Mouse (Mus musculus) kidney, postnatal 0 days (tissue): ENCODE data around the gene Fzd4. TPM values are rescaled to one million over a fixed set of nuclear protein-coding genes. Genes with fewer than 3 reads are reported as not detected.

Experiments used
- ATAC-seq: fragments of 200-750 bp; cut with Nextera tagmentation; replicated peaks from 2 replicates; pipeline ENCODE4 v1.8.0; 2017; ENCODE audit warnings: low read depth, moderate number of reproducible peaks, moderate TSS enrichment, moderate library complexity; ENCODE audit not compliant: low FRiP score
- DNase-seq: peaks from one replicate; pipeline ENCODE4 v3.0.0-alpha.2; 2016; ENCODE audit warnings: low spot score
- H3K27ac ChIP-seq: fragments of 300-500 bp; sonication (generic); 2 replicates; pipeline ENCODE4 v1.5.1; 2014; ENCODE audit warnings: mild to moderate bottlenecking
- H3K27me3 ChIP-seq: fragments of 300-500 bp; sonication (generic); 2 replicates; pipeline ENCODE4 v1.6.1; 2014; ENCODE audit warnings: low read length, mixed read lengths; ENCODE audit not compliant: insufficient read depth
- H3K36me3 ChIP-seq: fragments of 300-500 bp; sonication (generic); 2 replicates; pipeline ENCODE4 v1.6.1; 2014; ENCODE audit warnings: low read length, mixed read lengths; ENCODE audit not compliant: insufficient read depth
- H3K4me1 ChIP-seq: fragments of 300-500 bp; sonication (generic); replicated peaks from 2 replicates; pipeline ENCODE4 v1.6.1; 2014; ENCODE audit warnings: antibody characterized with exemption, low read length, mixed read lengths; ENCODE audit not compliant: insufficient read depth
- H3K4me2 ChIP-seq: fragments of 300-500 bp; sonication (generic); 2 replicates; pipeline ENCODE4 v1.6.1; 2014; ENCODE audit warnings: mild to moderate bottlenecking, low read length, moderate library complexity, mixed read lengths
- H3K4me3 ChIP-seq: fragments of 300-500 bp; sonication (generic); replicated peaks from 2 replicates; pipeline ENCODE4 v1.5.1; 2014; ENCODE audit warnings: low read depth, low read length
- H3K9ac ChIP-seq: fragments of 300-500 bp; sonication (generic); 2 replicates; pipeline ENCODE4 v1.6.1; 2014; ENCODE audit warnings: low read depth, low read length
- H3K9me3 ChIP-seq: fragments of 300-500 bp; sonication (generic); replicated peaks from 2 replicates; pipeline ENCODE4 v1.6.1; 2016; ENCODE audit warnings: low read length, inconsistent platforms, mixed read lengths
- CTCF ChIP-seq: IDR thresholded peaks from 2 replicates; pipeline ENCODE4 v1.5.1; 2016; ENCODE audit warnings: antibody characterized with exemption, low read depth, mild to moderate bottlenecking, moderate library complexity
- WGBS: fragments of 180-500 bp; shearing (Covaris S2); extraction: QIAGEN DNeasy Blood & Tissue Kit; methylation state at CpG from one replicate; pipeline ENCODE4 v1.1.7; 2014; 5-methylcytosine and 5-hydroxymethylcytosine counted together
- polyA plus RNA-seq: library from polyadenylated mRNA; unstranded; fragments of >200 nt; fragmentation: Nextera tagmentation; extraction: Ambion mirVana; gene quantifications from 2 replicates; pipeline ENCODE4 v1.2.1, GENCODE M21; 2015

Gene Fzd4
- polyA plus RNA-seq, 1 experiment from 2014 or later: 29.6 TPM

DNA sequence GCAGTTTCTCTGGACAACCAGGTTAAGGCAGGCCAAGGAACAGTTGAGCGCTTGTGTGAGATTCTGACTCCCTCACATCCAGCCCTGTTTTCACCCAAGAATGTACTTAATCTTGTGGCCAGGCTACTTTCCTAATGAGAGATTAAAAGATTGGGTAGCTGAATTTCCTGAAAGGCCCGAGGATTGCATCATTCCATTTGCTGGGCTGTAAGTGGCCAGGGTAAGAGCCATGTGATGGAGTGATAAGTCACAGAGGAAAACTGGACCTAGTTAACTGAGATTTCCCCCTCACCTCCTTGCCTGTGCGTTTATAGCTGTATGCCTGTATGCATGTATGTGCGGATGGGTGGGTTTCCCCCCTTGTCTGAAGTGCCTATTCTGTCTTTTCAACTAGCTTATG lies 11.9 kb downstream of the Fzd4 start:
- Histone ChIP-seq H3K9me3 (no peaks in the 10 kb centered on the region), H3K4me3 (no peak overlapping the region), H3K36me3 (peaks cover 9% of the 10 kb centered on the region; the same call in 1 of the 2 replicates), H3K4me2 (no peak overlapping the region), H3K9ac (no peak overlapping the region), H3K27ac (peak overlapping the region; percentile 43), H3K27me3 (no peaks in the 10 kb centered on the region), H3K4me1 (peaks cover 38% of the 10 kb centered on the region)
- ATAC-seq (peak; percentile 68; the same call in 1 of the 2 replicates), DNase-seq (peak; percentile 43)
- WGBS: 70% methylated on average over 4 of the region's 4 CpGs
- TF ChIP-seq CTCF: no peak

DNA sequence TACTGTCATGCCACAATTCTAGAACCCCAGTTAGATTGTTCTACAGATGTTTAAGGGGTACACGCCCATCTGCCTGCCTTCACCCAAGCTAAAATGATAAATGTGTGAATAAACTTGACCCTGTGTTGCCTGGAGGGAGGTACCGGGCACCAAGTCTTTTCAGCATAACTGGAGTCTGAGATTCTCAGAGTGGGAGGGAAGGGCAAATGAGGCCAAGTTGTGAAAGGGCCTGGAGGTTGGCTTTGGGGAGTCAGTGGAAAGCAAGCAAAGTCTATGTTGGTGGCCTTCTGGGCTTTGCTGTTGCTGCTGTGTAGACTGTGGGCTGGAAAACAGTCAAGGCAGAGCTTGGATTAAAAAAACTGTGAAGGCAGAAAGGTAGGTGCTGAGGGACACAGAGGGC lies 13.6 kb downstream of the Fzd4 start:
- Histone ChIP-seq H3K27me3 (no peaks in the 10 kb centered on the region), H3K4me3 (no peak overlapping the region), H3K36me3 (0 out of 2 replicates have a peak, but pooled peaks cover 1% of the 10 kb centered on the region), H3K4me1 (peaks cover 26% of the 10 kb centered on the region; the same call in 1 of the 2 replicates), H3K27ac (peak overlapping the region; percentile 70), H3K4me2 (no peak overlapping the region), H3K9ac (no peak overlapping the region), H3K9me3 (no peaks in the 10 kb centered on the region)
- no peak for TF ChIP-seq CTCF
- DNase-seq: no peak
- no peak for ATAC-seq
- WGBS: 39% methylated on average over 2 of the region's 2 CpGs

DNA sequence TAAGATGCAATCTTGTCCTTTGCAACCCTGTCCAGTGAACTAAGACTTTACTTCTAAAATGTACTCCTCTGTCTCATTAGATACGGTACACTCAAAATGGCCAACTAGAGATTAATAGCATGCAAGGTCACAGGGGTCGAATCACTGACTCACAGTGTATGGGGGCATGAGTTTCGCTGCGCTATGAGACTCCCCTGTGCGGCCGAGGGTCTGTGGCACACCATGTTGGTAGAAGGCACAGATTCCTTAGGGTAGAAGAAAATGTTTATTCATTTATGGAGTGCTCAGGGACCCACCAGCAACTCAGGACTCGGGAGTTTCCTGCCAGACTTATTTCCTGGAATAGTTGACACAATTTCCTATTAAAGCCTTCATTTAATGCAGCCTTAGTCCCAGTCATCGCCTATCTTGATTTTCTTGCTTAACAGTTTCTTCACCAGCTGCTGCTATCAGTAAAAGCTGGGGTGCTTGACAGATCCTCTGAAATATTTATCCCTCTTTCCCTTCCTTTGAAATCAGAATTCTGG lies 14.0 kb downstream of the Fzd4 start:
- no peak for TF ChIP-seq CTCF
- H3K36me3 ChIP-seq: no peaks in the 10 kb centered on the region
- no peaks in the 10 kb centered on the region for H3K9me3 ChIP-seq
- peaks cover 29% of the 10 kb centered on the region; the same call in 1 of the 2 replicates for H3K4me1 ChIP-seq
- 34% methylated on average over 8 of the region's 8 CpGs for WGBS
- no peak overlapping the region for H3K4me3 ChIP-seq
- H3K27ac ChIP-seq: peak overlapping the region; percentile 70
- H3K9ac ChIP-seq: no peak overlapping the region
- no peaks in the 10 kb centered on the region for H3K27me3 ChIP-seq
- peak overlapping the region; percentile 29; the same call in 1 of the 2 replicates for H3K4me2 ChIP-seq
- ATAC-seq: no peak
- peak; percentile 51 for DNase-seq

DNA sequence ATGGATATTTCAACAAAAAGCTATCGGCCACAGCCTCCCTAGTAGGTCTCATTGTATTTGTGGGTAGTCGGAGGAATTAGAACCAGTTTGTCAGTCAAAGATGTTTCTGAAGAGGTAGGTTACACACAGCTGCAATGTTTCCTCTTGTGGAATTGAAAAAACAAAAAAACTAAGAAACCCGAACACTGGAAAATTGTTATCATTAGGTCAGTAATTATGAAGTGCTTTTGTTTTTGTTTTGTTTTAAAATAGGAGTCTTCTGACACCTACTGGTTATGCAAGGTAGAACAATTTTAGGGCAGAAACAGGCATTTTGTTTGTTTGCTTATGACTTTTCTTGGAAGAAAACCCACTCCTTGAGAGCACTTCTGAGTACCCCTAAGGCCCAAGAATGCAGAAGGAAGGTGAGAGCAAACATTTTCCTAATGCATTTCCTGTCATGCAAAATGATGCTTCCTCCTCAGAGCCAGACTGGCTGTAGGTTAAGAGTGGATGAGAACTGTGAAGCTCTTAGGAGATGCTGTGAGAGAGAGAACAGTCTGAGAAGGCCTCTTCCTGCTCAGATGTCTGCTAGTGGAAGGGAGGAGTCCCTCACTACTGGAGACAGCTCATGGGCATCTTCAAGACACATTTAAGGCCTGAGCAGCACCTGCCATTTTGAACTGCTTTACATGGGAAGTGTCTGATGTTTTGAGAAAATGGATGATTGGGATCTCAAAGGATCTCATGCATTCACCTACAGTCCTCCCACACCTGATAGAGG lies 14.9 kb downstream of the Fzd4 start:
- Histone ChIP-seq H3K4me3 (no peak overlapping the region), H3K36me3 (no peaks in the 10 kb centered on the region), H3K4me2 (peak overlapping the region; percentile 29; the same call in 1 of the 2 replicates), H3K9me3 (no peaks in the 10 kb centered on the region), H3K27ac (peak overlapping the region; percentile 70; the same call in 1 of the 2 replicates), H3K4me1 (peaks cover 25% of the 10 kb centered on the region; the same call in 1 of the 2 replicates), H3K9ac (no peak overlapping the region), H3K27me3 (no peaks in the 10 kb centered on the region)
- 37% methylated on average over 3 of the region's 3 CpGs for WGBS
- ATAC-seq (no peak), DNase-seq (peak; percentile 84)
- peak; percentile 82 for TF ChIP-seq CTCF

DNA sequence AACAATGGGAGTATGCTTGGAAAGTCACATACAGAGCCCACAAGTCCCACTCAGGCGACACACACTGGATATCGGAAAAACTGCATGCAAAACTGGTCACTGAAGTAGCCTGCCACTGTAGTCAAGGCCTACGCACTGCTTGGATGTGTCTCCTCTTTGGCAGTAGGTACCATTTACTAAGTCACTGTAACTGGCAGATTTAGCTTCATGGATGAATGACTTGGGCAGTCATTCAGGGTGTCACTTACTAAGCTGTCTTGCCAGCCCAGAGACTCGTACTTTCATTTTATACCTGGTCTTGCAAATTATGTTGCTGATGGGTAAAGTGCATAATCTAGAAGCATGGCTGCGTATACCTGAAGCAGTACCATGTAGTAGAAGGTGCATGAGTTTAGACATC lies 17.1 kb downstream of the Fzd4 start:
- no peaks in the 10 kb centered on the region for H3K36me3 ChIP-seq
- H3K9me3 ChIP-seq: no peaks in the 10 kb centered on the region
- H3K4me2 ChIP-seq: no peak overlapping the region
- no peak overlapping the region for H3K9ac ChIP-seq
- WGBS: 82% methylated on average over 5 of the region's 5 CpGs
- no peak for ATAC-seq
- no peaks in the 10 kb centered on the region for H3K27me3 ChIP-seq
- DNase-seq: no peak
- no peak overlapping the region for H3K4me3 ChIP-seq
- no peak overlapping the region for H3K27ac ChIP-seq
- no peak for TF ChIP-seq CTCF
- peaks cover 15% of the 10 kb centered on the region; the same call in 1 of the 2 replicates for H3K4me1 ChIP-seq

DNA sequence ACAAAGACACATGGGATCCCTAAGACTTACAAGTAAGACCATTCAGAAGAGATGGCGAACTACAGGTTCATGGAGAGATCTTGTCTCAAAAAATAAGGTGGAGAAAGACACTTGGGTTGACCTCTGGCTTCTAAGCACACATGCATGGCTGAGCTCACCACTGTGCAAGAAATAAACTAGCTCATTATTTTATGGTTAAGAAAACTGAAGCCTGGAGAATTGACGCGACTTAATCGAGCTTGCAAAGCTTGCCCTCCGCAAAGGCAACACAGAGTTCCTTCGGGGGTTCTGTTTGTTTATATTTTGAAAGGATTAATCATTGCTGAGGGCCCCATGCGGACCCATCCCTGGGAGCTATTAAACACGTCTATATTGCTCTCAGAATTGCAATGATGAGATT lies 18.5 kb downstream of the Fzd4 start:
- no peak for ATAC-seq
- 24% methylated on average over 8 of the region's 8 CpGs for WGBS

More for the DNA sequence above, 18.5 kb downstream of the Fzd4 start:
- H3K9ac ChIP-seq: no peak overlapping the region
- no peak for TF ChIP-seq CTCF
- H3K27me3 ChIP-seq: no peaks in the 10 kb centered on the region
- H3K36me3 ChIP-seq: no peaks in the 10 kb centered on the region
- H3K4me1 ChIP-seq: peaks cover 12% of the 10 kb centered on the region; the same call in 1 of the 2 replicates
- H3K27ac ChIP-seq: peak overlapping the region; percentile 66
- H3K9me3 ChIP-seq: no peaks in the 10 kb centered on the region
- H3K4me3 ChIP-seq: no peak overlapping the region
- H3K4me2 ChIP-seq: no peak overlapping the region
- peak; percentile 43 for DNase-seq
